Mouse (Mus musculus) midbrain, embryonic 12.5 days (tissue): ENCODE results near the gene Gm20388. TPM values are rescaled to one million over a fixed set of nuclear protein-coding genes. Genes with fewer than 3 reads are reported as not detected.

Experiments
- ATAC-seq: fragments of 200-750 bp; cut with Nextera tagmentation; 2 replicates; pipeline ENCODE4 v1.8.0; 2017; ENCODE audit warnings: low read depth, moderate TSS enrichment, moderate library complexity; ENCODE audit not compliant: low FRiP score
- H3K27ac ChIP-seq: fragments of 300-500 bp; sonication (generic); replicated peaks from 2 replicates; pipeline ENCODE4 v1.5.1; 2016; ENCODE audit warnings: mild to moderate bottlenecking
- H3K27me3 ChIP-seq: fragments of 300-500 bp; sonication (generic); 2 replicates; pipeline ENCODE4 v1.6.1; 2016; ENCODE audit warnings: mild to moderate bottlenecking
- H3K36me3 ChIP-seq: fragments of 300-500 bp; sonication (generic); 2 replicates; pipeline ENCODE4 v1.6.1; 2016
- H3K4me1 ChIP-seq: fragments of 300-500 bp; sonication (generic); 2 replicates; pipeline ENCODE4 v1.6.1; 2016
- H3K4me2 ChIP-seq: fragments of 300-500 bp; sonication (generic); replicated peaks from 2 replicates; pipeline ENCODE4 v1.6.1; 2016; ENCODE audit warnings: mild to moderate bottlenecking, moderate library complexity
- H3K4me3 ChIP-seq: fragments of 300-500 bp; sonication (generic); 2 replicates; pipeline ENCODE4 v1.5.1; 2016; ENCODE audit warnings: mild to moderate bottlenecking
- H3K9ac ChIP-seq: fragments of 300-500 bp; sonication (generic); replicated peaks from 2 replicates; pipeline ENCODE4 v1.6.1; 2016; ENCODE audit warnings: mild to moderate bottlenecking, moderate library complexity
- H3K9me3 ChIP-seq: fragments of 300-500 bp; sonication (generic); 2 replicates; pipeline ENCODE4 v1.6.1; 2016; ENCODE audit warnings: mild to moderate bottlenecking
- WGBS: fragments of 180-500 bp; shearing (Covaris S2); methylation state at CpG from one replicate; pipeline ENCODE4 v1.1.7; 2016; 5-methylcytosine and 5-hydroxymethylcytosine counted together
- polyA plus RNA-seq: library from polyadenylated mRNA; unstranded; fragments of >200 nt; fragmentation: Nextera tagmentation; extraction: Ambion mirVana; gene quantifications from 2 replicates; pipeline ENCODE4 v1.2.1, GENCODE M21; 2016

Gene Gm20388
- polyA plus RNA-seq, 1 experiment from 2014 or later: not detected

DNA sequence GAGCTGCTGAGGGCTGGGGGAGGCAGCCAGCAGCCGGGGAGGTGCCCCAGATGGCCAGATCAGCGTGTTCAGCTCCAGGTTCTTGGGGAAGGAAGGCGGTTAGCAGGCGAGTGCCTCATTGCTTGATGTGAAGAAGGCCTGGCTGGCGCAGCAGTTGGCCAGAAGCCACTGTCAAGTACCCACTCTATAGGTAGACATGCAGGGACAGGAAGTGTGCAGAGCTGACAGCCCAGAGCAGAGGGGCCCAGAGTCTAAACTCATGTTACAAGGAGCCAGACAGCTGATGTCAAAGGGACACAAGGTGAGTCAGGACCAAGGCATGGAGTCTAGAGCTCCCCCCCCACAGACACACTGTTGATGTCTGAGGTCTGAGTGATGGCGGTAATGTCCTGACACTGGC is 1639.4 kb downstream of the Gm20388 start:
- Histone ChIP-seq H3K27ac (no peak overlapping the region), H3K36me3 (peaks cover 45% of the 10 kb centered on the region)
- ATAC-seq: no peak

DNA sequence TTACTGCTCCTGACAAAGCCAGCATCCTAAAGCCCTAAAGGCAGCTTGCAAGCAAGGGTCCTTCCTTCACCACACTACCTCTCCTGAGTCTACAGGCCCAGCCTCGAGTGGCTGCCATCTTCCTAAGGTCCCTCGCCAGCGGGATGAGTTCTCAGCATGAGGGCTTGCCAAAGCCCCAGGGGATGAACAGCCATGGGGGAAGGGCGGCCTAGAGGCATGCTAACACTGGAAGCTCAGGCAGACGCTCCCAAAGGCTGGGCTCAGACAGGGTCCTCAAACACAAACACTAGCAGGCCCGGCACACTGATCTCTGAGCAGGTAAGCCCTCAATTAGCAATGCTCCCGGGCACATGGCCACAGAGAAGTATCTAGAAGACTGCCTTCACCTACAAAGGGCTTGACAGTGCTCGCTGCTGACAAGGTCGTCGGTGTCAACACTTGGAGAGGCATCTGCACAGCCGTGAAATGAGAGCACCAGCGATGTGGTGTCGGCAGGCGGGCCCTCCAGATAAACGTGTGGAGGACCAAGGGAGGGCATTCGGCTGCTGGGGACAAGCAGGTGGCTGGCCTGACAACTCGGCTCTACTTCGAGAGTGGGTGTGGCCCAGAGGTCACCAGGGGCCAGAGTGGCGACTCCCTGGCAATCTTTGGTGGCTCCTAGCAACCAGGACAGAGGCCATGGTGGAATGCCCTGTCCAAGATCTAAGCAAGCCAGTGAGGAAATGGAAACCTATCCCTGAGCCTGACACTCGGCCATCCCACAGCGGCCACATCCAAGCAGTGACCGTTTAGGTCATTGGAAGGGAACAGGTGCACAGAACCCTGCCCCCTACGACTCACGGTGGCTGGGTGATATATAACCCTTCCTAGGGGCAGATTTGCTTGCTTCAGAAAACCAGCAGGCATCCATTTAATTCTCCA is 1640.7 kb downstream of the Gm20388 start:
- H3K9ac ChIP-seq: no peak overlapping the region
- H3K36me3 ChIP-seq: peaks cover 55% of the 10 kb centered on the region
- H3K4me2 ChIP-seq: no peak overlapping the region
- H3K27ac ChIP-seq: no peak overlapping the region
- 68% methylated on average over 24 of the region's 24 CpGs for WGBS
- no peaks in the 10 kb centered on the region for H3K4me1 ChIP-seq
- no peaks in the 10 kb centered on the region for H3K27me3 ChIP-seq
- H3K9me3 ChIP-seq: no peaks in the 10 kb centered on the region
- H3K4me3 ChIP-seq: no peak overlapping the region
- no peak for ATAC-seq

More for the DNA sequence above, 1639.4 kb downstream of the Gm20388 start:
- H3K4me1 ChIP-seq: no peaks in the 10 kb centered on the region
- no peak overlapping the region for H3K4me2 ChIP-seq
- 92% methylated on average over 6 of the region's 6 CpGs for WGBS
- H3K9ac ChIP-seq: no peak overlapping the region
- H3K4me3 ChIP-seq: no peak overlapping the region
- no peaks in the 10 kb centered on the region for H3K27me3 ChIP-seq
- H3K9me3 ChIP-seq: no peaks in the 10 kb centered on the region

- Histone ChIP-seq H3K9ac (no peak overlapping the region), H3K27me3 (no peaks in the 10 kb centered on the region), H3K4me2 (no peak overlapping the region), H3K4me1 (no peaks in the 10 kb centered on the region), H3K27ac (no peak overlapping the region), H3K36me3 (peaks cover 57% of the 10 kb centered on the region), H3K4me3 (no peak overlapping the region), H3K9me3 (no peaks in the 10 kb centered on the region)
- no peak for ATAC-seq
- WGBS: 95% methylated on average over 9 of the region's 9 CpGs
These were observed 1641.9 kb downstream of the Gm20388 start for GRCm38 (mm10) chr8:121552506-121552905.

DNA sequence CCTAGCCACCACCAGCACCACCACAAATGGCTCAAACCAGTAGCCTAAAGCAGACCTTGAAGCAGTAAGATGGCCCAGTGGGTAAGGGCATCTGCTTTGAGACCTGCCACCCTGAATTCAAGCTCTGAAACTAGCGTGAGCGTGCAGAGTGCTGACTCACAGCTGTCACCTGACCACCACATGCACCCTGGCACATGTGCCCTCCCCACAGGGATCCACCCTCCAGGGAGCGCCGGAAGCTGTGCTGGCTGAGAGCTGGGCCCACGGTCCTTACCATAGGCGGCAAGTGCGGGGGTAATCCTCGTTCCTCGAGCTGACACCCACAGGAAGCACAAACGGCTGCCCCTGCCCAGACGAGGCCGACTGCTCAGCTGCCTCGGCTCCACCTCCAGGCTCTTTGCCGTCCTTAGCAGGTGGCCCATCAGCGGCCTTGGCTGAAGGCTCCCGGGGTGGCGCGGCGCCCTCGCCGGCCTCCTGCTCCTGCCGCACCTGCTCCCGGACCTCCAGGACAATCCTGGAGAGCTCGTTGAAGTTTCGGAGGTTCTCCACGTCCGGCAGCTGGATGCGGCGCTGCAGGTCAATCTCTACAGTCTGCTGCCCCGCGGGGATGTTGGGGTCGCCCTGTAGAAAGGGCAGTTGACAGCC is 1643.3 kb downstream of the Gm20388 start:
- no peak overlapping the region for H3K27ac ChIP-seq
- H3K4me3 ChIP-seq: no peak overlapping the region
- no peak for ATAC-seq
- H3K9me3 ChIP-seq: no peaks in the 10 kb centered on the region
- WGBS: 94% methylated on average over 32 of the region's 32 CpGs
- no peaks in the 10 kb centered on the region for H3K27me3 ChIP-seq
- H3K9ac ChIP-seq: no peak overlapping the region
- peaks cover 70% of the 10 kb centered on the region for H3K36me3 ChIP-seq
- H3K4me1 ChIP-seq: no peaks in the 10 kb centered on the region
- H3K4me2 ChIP-seq: no peak overlapping the region

- WGBS: 92% methylated on average over 11 of the region's 11 CpGs
- H3K4me2 ChIP-seq: no peak overlapping the region
- H3K27ac ChIP-seq: no peak overlapping the region
- no peaks in the 10 kb centered on the region; the same call in 1 of the 2 replicates for H3K4me1 ChIP-seq
- H3K36me3 ChIP-seq: peaks cover 59% of the 10 kb centered on the region
- no peaks in the 10 kb centered on the region for H3K9me3 ChIP-seq
- ATAC-seq: no peak
- no peak overlapping the region for H3K9ac ChIP-seq
- H3K4me3 ChIP-seq: no peak overlapping the region
- H3K27me3 ChIP-seq: no peaks in the 10 kb centered on the region
These were observed 1647.1 kb downstream of the Gm20388 start for GRCm38 (mm10) chr8:121557746-121558145.

GRCm38 (mm10) chr8:121558538-121558937 is 1647.9 kb downstream of the Gm20388 start:
- Histone ChIP-seq H3K27me3 (no peaks in the 10 kb centered on the region), H3K9me3 (no peaks in the 10 kb centered on the region), H3K9ac (no peak overlapping the region), H3K4me1 (no peaks in the 10 kb centered on the region; the same call in 1 of the 2 replicates), H3K36me3 (peaks cover 52% of the 10 kb centered on the region), H3K4me3 (no peak overlapping the region), H3K4me2 (no peak overlapping the region), H3K27ac (no peak overlapping the region)
- WGBS: 90% methylated on average over 16 of the region's 16 CpGs
- ATAC-seq: no peak

DNA sequence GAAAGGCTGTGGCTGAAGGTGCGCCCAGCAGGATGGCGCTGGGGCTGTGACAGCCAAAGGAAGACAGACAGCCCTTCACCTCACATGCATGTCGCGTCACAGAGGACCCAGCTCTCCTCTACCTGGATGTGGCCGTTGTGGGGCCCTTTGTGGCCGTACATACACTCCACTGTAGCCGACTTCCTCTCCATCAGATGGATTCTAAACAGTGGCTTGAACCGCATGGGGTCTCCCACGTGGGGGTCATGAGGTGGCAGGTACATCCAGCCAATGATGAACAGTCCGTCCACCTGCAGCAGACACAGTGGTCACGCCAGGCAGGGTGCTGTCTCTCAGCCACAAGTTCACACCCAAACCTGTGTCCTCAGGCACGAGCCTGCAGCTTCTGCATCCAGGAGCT is 1649.2 kb downstream of the Gm20388 start:
- Histone ChIP-seq H3K36me3 (peaks cover 39% of the 10 kb centered on the region), H3K4me2 (no peak overlapping the region), H3K9me3 (no peaks in the 10 kb centered on the region), H3K4me1 (no peaks in the 10 kb centered on the region; the same call in 1 of the 2 replicates), H3K4me3 (no peak overlapping the region), H3K9ac (no peak overlapping the region), H3K27ac (no peak overlapping the region), H3K27me3 (no peaks in the 10 kb centered on the region)
- WGBS: 97% methylated on average over 11 of the region's 12 CpGs
- no peak for ATAC-seq

GRCm38 (mm10) chr8:121560432-121561100 is 1649.9 kb downstream of the Gm20388 start:
- H3K36me3 ChIP-seq: peaks cover 32% of the 10 kb centered on the region
- no peak for ATAC-seq
- 95% methylated on average over 7 of the region's 7 CpGs for WGBS

DNA sequence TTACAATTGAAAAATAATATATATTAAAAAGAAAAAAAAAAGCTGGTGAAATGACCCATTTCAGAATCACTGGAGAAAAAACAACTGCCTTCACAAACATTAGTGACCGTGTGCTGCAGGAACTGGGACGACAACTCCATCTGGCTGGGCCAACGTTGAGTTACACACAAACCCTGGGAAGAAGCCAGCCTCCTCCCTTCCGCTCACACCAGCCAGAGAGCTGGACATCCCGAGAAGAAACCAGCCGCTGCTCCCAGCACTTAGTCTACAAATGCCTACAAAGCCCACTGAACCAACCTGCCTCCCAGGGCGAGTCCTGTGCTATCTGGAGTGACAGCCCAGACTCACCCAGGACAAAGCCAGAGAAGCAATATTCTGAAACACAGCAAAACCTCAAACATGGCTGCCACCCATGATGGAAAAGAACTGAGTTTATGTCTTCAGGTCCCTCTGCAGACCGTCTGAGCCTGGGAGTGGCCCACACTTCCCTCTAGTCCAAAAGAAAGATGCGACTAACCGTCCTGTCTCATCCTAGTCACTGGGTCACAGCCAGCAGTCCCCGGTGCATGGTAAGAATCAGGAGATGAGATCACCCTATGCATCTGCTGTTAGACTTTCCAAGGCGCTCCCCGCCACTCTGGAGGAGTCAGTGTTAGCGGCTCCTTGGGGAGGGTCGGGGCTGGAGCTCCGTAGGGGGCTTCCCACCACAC is 1651.2 kb downstream of the Gm20388 start:
- ATAC-seq: no peak
- no peak overlapping the region for H3K4me3 ChIP-seq
- no peak overlapping the region for H3K27ac ChIP-seq
- no peak overlapping the region for H3K9ac ChIP-seq
- no peaks in the 10 kb centered on the region; the same call in 1 of the 2 replicates for H3K4me1 ChIP-seq
- H3K4me2 ChIP-seq: no peak overlapping the region
- H3K9me3 ChIP-seq: no peaks in the 10 kb centered on the region
- 89% methylated on average over 16 of the region's 16 CpGs for WGBS
- no peaks in the 10 kb centered on the region for H3K27me3 ChIP-seq
- peaks cover 24% of the 10 kb centered on the region for H3K36me3 ChIP-seq

More at GRCm38 (mm10) chr8:121560432-121561100, 1649.9 kb downstream of the Gm20388 start:
- no peaks in the 10 kb centered on the region; the same call in 1 of the 2 replicates for H3K4me1 ChIP-seq
- H3K9ac ChIP-seq: no peak overlapping the region
- no peaks in the 10 kb centered on the region for H3K27me3 ChIP-seq
- H3K4me3 ChIP-seq: no peak overlapping the region
- no peak overlapping the region for H3K27ac ChIP-seq
- no peak overlapping the region for H3K4me2 ChIP-seq
- H3K9me3 ChIP-seq: no peaks in the 10 kb centered on the region

- ATAC-seq: no peak
- H3K4me2 ChIP-seq: no peak overlapping the region
- H3K4me1 ChIP-seq: no peaks in the 10 kb centered on the region; the same call in 1 of the 2 replicates
- H3K4me3 ChIP-seq: no peak overlapping the region
- no peaks in the 10 kb centered on the region for H3K27me3 ChIP-seq
- H3K9me3 ChIP-seq: no peaks in the 10 kb centered on the region
- no peak overlapping the region for H3K27ac ChIP-seq
- peaks cover 20% of the 10 kb centered on the region for H3K36me3 ChIP-seq
- no peak overlapping the region for H3K9ac ChIP-seq
- WGBS: 83% methylated on average over 9 of the region's 9 CpGs
These were observed 1652.3 kb downstream of the Gm20388 start for GRCm38 (mm10) chr8:121562941-121563351.

DNA sequence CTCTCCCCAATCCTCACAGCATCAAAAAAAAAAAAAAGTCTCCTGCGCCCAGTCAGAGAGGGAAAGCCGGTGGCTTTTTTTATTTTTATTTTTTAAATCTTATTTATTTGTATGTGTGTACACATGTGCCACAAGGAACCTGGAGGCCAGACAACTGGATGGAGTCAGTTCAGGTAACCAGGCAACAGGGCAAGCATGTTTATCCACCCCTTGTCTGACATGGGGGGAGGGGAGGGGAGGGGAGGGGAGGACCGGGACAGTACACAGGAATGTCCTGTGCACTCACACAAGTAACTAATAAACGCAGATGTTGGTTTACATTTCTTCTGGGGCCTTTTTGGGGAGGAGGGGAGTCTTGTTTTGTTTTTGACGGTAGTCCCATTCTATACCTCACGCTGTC is 1653.1 kb downstream of the Gm20388 start:
- no peak for ATAC-seq
- Histone ChIP-seq H3K4me1 (no peaks in the 10 kb centered on the region; the same call in 1 of the 2 replicates), H3K4me2 (no peak overlapping the region), H3K27ac (no peak overlapping the region), H3K9ac (no peak overlapping the region), H3K36me3 (peaks cover 14% of the 10 kb centered on the region), H3K27me3 (no peaks in the 10 kb centered on the region), H3K9me3 (no peaks in the 10 kb centered on the region), H3K4me3 (no peak overlapping the region)
- WGBS: 63% methylated on average over 6 of the region's 6 CpGs
